Mouse (Mus musculus) bone marrow, adult 2 months (tissue): Measurements from ENCODE around the gene Prtg.

Source experiments
- CTCF ChIP-seq: fragments of 200-500 bp; IDR thresholded peaks from 2 replicates; pipeline ENCODE4 v1.5.1; 2011; ENCODE audit warnings: low read length, control low read depth; ENCODE audit not compliant: control insufficient read depth, insufficient read depth
- POLR2A ChIP-seq: fragments of 200-500 bp; IDR thresholded peaks from 2 replicates; pipeline ENCODE4 v1.6.1; 2011; ENCODE audit warnings: low read depth, mild to moderate bottlenecking, control low read depth, low read length, borderline replicate concordance; ENCODE audit not compliant: control insufficient read depth

DNA sequence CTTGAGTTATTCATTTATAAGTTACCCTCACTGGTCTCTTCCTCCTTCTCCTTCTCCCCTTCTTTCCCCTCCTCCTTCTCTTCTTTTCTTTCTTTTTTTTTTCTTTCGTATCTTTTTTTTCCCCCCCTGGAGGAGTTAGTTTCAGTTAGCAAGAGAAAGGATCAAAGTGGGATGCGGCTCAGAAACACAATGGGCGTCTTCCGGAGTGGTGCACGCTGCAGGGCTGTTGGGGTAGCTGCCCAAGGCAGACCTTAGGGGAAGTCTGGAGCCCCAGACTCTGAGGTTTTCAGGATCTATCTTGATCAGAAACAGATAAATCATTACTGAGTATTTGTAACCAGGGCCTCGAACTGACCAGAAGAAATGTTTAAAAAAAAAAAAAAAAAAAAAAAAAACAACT lies 1.5 kb downstream of the Prtg start:
- no peak for TF ChIP-seq CTCF
- no peak for TF ChIP-seq POLR2A
